Mouse (Mus musculus) lung, postnatal 0 days (tissue): ENCODE results near the gene Maff.

Source experiments
- CTCF ChIP-seq: IDR thresholded peaks from 2 replicates; pipeline ENCODE4 v1.5.1; 2016; ENCODE audit warnings: antibody characterized with exemption, mild to moderate bottlenecking
- EP300 ChIP-seq: IDR thresholded peaks from 2 replicates; pipeline ENCODE4 v1.6.1; 2016; ENCODE audit warnings: antibody characterized with exemption, mild to moderate bottlenecking, control low read depth

DNA sequence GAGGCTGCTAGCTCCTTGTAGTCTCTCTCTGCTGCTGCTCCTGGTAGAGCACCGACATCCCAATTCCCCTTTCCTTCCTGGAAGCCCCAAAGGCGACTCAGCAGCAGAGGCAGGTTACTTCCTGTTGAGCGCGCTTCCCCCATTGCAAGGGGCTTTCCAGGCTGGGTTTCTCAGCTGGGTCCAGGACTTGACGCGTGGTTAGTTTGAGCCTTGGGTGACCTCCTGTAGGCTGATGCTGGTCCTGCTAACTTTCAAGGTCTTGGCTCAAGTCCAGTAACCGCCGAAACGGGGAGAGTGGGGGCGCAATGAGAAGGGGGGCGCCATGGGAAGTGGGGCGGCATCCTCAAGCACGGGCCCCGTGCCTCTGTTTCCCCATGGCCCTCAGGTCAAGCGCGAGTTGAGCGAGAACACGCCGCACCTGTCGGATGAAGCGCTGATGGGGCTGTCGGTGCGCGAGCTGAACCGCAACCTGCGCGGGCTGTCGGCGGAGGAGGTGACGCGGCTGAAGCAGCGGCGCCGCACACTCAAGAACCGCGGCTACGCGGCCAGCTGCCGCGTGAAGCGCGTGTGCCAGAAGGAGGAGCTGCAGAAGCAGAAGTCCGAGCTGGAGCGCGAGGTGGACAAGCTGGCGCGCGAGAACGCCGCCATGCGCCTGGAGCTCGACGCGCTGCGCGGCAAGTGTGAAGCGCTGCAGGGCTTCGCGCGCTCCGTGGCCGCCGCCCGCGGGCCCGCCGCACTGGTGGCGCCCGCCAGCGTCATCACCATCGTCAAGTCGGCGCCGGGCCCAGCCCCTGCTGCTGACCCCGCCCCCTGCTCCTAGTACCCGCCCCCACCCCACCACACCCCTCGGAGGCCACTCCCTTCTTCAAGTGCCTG is 10.9 kb downstream of the Maff start:
- TF ChIP-seq CTCF (peak; percentile 52), EP300 (peak; percentile 15; the same call in 1 of the 2 replicates)
